Mouse (Mus musculus) layer of hippocampus, adult 11-12 months (tissue): ENCODE data around the gene Lrrtm3.

Source experiments
- DNase-seq: peaks from one replicate; pipeline ENCODE4 v3.0.0; 2022; ENCODE audit warnings: low spot score

Lrrtm3 gene

DNA sequence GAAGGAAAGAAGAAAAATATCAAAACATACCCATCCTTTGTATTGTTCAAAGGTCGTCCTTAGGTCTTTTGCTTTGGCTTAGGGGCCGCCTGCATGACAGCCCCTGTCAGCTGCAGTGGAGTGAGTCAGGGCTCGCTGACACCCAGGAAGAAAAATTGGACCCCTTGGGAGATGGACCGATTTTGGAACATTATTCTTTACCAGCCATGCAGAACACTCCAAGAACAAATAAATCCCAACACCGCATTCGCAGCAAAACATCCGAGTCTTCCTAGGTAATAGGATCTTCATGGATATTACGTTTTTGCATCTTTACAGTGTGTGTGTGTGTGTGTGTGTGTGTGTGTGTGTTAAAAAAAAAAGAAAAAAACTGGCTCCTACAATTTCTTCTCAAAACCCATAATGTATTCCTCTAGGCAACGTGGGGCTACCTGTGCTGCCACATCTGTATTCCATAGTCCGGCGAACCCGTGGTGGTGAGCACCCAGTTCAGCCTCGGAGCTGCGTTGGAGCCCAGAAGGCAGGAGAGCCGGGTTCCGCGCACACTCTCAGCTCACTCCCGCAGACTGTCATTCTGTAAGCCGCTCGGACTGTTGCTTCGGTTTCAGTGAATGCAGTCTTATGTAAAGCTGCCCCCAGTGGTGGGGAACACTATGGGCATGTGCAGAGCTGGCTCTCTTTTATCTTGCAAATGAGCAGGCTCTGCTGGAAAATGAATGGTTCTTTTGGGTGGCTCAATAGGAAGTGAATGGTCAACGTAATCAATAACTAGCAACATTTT is at the start of gene Lrrtm3:
Gene Lrrtm3, minus strand, starts transcription at position 598 of the 781 bp plus-strand sequence.
- peak; percentile 84 for DNase-seq

DNA sequence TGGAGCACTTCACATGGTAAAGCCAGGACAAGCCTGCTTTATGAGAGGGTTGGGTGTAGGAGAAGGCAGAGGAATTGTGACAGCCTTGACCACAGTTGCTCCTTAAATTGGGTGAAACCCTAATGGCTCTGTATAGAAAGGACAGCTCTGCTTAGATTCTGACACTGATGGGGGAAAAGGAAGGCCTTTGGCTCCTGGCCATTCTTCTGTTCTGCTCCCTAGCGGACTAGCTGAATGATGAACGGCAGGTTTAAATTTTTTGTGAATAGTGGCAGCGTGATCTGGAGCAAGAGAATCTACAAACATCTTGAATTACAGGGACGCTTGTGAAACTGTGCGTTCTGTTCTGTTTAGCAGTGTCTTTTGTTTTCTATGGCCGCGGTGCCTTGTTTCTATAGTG is 45.4 kb upstream of the Lrrtm3 start:
- no peak for DNase-seq

DNA sequence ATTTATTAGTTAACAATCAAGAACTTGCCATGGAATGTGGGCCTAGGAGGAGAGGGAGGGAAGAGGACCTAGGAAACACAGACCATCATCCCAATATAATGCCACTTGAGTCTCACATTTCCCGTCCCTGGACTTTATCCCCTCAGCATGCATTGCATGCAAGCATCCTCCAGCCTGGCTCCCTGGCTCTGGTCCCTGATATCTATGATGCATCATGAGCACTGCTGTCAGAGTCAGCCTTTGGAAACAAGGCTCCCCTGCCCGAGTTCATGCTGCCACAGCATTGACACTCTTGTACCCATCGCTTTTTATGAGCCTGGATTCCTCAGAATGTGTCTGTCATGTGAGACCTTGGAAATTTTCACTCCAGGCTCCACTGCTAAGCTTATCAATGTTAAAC is 43.4 kb upstream of the Lrrtm3 start:
- no peak for DNase-seq

DNA sequence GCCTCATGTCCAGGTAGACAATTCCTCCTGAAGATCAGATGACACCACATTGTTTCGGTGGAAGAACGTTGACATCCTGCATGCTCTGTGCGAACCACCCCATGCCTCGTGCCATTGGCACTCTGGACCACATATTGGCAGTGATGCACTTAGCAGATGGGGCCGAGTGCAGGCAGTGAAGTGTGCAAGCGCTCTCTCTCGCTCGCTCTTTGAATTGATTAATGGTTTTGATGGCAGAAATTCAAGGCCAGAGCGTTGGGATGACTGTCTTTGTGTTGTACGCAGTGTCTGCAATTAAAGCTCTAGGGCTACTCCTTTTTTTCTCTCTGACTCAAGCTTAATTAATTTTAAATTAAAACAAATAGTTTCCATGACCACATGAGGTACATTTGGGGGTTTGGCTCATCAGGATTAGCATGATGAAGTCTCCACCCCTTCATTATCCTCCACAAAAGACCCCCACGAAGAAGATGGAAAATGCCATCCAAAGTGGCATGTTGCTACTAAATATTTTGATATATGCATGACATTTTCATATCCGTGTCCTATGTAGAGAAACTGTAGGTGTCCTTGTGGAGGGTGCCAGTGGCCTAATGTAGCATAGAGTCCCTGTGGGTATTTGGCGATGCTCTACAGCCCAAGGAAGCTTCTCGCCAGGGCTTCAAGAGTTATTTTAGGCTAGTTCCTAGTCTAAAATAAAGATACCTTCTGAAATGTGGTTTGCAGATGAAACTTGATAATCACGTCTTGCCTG is 40.5 kb upstream of the Lrrtm3 start:
- DNase-seq = peak; percentile 5

DNA sequence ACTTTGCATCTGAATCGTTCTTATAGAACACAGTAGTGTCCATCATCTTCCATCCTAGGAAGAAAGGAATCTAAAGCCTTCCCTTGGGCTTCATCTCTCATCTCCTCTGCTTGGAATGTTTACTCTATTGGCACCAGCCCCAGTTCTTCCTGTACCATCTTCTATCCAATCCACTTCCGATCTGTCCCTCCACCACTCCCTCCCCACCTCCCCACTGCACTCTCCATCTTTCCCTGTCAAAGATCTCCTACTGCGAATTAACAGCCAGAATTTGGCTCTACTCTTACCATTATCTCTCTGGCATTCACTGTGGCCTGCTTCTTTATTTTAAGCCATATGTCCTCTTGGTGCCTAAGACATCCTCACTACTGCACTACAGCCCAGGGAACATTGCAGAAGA is 28.8 kb upstream of the Lrrtm3 start:
- no peak for DNase-seq

DNA sequence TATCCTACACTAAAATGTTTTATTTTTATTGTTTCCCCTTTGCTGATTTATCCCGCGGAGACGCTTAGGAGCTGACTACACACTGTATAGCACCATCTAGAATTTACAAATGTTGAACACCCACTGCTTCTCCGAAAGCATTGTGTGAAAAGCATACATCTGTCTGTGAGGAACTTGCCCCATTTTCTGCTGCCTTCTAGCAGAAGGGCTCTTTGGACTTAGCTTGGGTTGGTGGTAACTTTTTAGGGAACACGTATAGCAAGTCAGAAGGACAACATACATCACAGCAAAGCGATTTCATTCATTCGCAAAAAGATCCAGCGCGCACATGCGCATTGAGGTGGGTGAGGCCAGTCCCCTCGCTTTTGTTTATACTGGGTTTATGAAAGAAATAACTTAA is 25.2 kb upstream of the Lrrtm3 start:
- DNase-seq = no peak

DNA sequence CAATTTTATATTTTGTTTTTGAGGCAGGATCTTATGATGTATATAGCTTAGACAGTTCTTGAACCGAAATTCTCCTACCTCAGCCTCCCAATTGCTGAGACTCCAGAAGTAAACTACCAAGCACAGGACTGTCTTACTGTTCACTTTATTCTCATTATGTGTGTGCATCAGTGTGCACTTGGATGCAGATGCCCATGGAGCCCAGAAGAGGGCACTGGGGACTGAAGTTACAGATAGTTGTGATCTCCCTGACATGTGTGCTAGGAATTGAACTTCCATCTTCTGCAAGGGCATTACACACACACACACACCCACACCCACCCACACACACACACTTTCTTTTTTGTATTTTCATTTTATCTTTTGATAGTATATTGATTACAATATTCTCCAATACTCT is 6.5 kb upstream of the Lrrtm3 start:
- no peak for DNase-seq

DNA sequence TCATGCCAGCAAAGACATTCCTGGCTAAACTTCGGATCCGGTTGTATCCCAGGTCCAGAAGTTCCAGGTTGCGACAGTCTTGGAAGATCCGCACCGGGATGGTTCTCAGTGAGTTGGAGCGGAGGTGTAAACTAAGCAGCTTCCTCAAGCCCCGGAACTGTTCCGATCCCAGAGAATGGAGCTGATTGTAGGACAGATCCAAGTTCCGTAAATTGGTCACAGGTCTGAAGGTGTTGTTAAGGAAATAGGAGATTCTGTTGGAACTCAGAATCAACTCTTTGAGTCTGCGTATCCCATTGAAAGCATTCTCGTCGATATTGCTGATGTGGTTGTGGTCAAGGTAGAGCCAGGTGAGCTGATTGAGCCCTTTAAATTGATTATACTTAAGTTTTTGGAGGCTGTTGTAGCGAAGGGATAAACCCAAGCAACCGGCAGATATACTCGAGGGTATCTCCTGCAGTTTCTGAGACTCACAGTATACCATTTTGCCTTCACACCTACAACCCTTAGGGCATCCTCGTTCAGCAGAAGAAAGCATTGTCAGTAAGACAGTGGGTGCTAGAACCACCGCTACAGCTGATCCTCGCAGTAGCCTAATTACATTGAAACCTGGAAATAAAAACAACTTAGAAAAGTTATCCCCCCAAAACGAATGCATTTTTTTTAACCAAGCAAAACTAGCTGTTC is 1.2 kb downstream of the Lrrtm3 start:
- no peak for DNase-seq

DNA sequence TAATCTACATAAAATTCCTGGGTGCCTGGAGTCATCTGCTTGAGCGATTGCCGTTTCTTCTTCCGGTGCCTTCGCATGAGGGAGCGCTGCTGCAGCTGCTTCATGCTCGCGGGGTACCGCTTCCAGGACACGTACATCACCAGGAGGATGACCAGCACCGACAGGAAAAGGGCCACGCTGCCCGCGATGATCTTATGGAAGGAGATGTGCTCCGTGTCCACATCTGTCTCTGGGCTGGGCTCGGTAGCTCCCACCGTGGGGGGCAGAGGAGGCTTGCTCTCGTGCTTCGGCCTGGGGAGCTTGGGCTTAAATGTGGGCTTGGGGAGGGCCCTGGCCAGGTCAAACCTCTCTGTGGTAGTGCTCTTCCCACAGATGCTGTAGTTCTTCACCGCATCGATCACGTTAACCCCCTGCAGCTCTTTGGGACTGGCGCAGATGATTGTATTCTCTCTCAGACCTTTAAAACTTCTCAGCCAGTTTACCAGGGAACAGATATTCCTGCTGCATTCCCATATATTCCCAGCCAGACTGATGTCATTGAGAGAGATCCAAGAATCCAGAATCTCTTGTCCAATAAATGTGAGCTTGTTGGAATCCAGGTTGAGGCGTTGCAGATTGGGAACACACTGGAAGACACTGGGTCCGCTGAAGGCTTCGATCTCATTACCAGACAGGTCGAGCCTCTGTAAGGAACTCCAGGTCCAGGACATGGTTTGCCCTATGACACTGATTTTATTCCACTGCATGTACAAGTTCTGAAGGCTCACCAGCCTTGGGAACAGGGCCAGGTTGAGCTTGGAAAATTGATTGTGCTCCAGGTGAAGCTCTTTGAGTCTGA is 1.9 kb downstream of the Lrrtm3 start:
- peak; percentile 26 for DNase-seq

DNA sequence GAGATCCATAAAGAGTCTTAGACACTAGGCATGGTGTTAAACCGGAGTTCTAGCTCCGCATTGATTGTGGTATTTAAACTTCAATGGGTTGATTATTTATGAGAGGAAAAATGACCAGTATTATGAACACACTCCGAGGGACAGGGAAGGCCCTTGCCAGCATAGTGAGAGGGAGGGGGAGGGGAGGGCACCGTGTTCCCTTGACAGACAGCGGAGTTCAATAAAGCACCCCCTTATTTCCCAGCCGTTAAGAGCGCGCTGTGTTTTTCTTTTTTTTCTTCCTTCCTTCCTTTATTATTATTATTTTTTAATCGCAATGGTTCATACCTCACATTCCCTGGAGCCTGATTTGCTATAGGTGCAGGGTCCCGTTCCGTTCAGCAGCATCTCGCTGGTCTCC is 2.6 kb downstream of the Lrrtm3 start:
- no peak for DNase-seq

DNA sequence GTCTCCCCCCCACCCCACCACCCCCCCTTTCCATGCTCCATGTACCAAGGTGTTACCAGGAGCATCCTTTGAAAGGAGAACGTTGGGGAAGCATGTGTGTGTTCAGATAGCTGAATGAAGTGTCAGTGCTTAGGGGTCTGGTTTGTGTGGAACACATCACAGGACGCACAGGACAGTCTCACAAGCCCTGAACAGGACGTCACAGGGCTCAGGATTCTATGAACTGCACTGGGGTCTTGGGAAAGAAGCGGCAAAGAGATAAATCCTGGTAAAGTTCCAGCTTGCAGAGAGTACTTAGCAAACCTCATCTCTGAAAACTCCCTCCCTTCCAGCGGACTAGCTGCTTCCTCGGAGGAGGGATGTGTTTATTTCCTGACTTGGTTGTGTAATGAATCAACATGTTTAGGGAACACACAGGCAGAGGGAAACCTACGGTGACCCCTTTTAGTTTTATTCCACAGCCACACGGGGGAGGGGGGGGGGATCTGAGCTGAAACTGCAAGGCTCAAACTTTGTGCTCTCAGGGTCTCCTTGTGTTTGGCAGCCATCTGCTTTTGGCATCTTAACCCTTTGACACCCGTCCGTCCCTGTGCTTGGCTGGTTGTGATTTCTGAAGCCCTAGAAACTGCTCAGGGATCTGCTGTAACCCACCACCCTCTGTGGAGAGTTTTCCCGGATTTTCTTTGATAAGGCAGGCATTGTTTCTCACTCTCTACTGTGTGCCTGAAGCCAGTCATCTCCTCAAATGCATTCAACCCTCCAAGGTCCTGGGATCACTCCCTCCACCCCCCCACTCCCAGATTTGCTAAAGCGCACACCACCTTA is 3.3 kb downstream of the Lrrtm3 start:
- DNase-seq = no peak

DNA sequence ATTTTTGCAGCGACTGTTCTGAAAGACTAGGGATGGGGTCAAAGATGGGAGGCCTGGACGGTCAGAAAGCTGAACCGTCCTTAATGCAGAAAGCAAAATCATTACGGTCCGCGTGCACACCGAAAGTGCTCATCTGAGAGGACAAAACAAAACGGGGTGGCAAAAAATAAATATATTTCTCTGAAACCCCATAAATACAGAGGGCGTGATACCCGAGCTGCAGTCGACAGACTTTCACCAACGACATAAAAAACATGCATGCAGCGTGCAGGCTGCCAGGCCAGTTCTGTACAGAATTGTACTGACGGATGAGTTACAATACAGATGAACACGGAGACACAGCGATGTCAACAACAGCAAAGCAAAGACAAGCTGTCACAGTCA is 3.9 kb downstream of the Lrrtm3 start:
- DNase-seq = no peak

DNA sequence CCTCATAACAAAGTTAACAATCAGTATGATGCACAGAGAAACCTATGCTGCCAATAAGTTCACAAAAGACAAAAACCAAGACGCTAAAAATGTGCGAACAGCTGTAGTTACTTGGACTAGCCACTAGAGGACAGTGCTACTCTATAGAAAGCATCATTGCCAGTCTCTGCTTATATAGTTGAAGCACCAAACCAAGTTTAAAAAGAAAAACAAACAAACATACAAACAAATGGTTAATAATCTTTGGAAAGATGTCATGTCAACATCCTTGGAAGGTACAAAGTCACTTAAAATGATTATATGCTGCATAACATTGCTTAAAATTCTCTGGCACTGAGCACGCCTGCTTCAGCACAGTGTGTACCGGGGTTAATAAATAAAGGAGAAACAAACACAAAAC is 5.6 kb downstream of the Lrrtm3 start:
- DNase-seq = no peak

DNA sequence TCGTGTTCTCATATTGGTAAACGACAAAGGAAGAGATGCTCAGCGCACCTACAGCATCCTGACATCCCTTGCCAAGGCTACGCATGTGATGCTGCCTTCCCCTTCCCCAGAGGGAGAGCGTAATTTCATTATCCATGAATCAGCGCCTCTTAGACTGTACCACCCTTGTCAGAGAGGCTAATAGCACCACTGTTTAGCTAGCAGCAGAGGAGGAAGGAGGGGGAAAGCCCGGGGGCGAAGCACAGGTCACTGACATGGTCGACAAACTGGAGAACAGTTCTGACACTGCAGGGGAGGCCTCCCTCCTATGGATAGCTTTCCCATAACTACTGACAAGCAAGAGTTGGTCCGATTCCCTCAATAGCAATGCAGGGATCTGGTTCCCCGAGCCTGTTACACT is 6.3 kb downstream of the Lrrtm3 start:
- DNase-seq = no peak

DNA sequence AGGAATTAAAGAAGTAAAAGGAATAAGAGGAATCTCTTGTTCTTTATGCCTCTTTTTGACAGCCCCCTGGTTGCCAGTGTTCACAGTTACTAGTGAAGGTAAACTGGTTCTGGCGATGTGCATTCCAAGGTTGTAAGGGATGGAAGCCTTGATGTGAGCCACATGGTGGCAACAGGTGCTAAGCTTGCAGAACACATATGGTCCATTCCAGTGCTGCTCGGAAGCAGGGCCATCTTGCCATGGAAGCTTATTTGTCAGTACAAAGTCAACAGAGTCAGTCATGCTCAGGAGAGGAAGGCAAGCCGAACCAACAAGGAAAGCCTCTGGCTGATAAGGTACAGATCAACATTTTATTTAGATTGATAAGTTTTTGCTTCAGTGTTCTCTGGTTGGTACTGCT is 7.7 kb downstream of the Lrrtm3 start:
- DNase-seq = no peak

DNA sequence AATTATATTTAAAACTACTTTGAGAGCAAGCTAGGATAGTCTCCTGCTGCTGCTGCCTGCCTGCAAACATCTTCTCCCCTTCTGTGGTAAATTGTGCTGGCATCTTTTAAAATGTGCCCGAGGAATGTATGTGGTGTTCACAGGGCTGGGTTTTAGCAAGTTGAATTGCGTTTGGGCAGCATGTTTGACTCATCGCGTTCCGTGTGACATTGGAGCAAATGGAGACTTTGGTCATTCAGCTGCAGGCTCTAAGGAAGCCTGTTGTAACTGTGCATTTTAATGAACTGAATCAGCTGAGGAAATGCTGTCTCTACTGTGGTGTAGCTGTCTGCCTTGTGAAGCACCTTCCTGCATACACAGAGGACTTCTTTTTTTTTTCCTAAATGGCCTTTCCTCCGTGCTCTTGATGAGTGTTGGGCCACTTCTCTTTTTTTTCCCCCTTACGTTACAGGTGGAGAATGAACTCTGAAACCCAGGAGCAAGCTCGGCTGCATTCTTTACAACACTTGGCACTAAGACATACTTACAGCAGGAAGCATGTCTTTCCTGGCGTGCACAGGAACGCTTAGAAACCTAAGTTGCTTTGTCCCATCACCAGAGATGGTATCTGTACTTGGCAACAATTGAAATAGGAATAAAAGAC is 13.5 kb downstream of the Lrrtm3 start:
- no peak for DNase-seq

DNA sequence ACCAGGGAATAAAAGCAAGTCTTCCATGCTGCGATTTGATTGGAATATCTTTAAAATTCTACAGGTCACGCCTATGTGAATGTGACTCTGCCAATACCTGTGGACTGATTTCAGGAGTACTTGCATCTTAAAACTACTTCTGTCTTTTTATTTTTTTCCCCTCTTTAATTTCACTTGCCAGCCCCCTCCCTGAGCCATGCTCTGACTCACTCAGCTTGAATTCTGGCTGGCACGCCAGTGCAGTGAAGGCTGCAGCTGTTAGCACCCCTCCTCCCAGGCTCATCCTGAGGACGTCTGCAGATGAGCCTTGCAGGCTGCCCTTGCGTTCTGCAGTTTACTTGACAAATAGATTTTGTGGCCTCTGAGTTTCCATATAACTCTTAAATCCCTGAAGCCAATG is 14.1 kb downstream of the Lrrtm3 start:
- DNase-seq = peak; percentile 52

DNA sequence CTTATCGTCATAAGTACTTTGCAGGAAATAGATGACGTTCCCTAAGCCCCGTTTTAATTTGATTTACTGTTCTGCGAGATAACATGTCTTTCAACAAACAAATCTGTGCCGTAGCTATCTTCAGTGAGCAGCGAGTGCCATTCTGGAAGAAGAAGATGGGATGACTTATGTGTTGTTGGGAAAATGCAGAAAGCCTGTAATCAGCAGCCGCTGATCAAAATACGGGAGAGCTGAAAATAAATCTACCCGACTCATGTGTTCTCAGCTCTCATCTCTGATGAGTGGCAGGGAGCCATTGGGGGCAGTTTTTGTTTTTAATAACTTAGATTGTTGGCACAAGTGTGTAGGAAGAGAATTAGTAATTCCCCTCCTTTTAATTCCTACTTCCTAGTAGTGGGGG is 26.4 kb downstream of the Lrrtm3 start:
- DNase-seq = no peak

DNA sequence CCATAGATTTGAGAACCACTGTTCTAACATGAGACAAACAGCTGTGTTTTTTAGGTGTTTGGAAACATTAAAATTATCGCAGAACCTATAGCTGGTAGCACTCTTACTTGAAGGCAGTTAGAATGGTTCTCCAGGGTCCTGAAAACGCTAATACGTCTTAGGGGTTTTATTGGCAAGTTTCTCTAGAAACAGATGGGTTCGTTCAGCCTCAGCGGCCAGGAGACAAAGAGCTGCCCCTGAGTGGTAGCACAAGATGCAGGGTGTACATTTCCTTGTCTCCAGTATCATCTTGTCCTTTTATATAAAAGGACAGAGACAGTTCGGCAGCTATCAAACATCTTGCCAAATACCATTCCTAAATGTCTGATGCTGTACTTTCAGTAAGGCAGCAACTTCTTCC is 40.1 kb downstream of the Lrrtm3 start:
- no peak for DNase-seq

DNA sequence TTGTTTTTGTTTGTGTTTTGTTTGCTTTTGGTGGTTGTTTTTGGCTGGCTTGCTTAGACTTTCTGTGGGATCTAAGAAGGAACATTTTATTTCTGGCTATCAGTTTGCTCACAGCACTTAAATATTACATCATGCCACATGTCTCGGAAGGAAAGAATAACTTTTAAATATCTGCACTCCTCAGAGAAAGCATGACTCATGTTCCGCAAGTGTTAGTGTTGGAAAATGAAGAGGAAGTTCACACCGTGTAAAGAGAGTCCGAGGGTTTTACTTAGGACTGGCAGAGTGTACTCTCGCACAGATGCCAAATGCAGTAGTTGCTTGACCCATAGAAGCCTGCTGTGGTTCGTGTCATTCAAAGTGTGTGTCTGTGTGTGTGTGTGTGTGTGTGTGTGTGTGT is 40.9 kb downstream of the Lrrtm3 start:
- no peak for DNase-seq

DNA sequence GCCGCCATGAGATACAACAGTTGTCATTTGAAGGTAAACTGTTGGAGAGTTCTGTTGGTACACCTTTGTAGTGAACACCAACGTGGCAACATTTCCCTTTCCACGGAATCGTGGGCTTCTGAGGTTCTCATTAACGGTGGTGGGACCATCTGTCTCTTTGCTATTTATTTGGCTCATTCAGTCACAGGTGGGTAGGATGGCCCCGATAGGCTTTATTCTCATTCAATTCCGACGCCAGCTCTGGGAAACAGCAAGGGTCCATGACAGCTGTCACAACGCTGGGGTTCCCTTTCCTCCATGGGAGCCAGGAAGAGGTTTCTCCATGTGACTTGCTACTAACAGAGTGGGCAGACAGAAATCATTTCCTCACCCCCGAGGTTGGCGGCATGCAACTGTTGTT is 48.2 kb downstream of the Lrrtm3 start:
- no peak for DNase-seq
